Mouse (Mus musculus) layer of hippocampus, adult 9-10 months (tissue): Measurements from ENCODE around the gene Rspo3.

ENCODE experiments used
- DNase-seq: peaks from one replicate; pipeline ENCODE4 v3.0.0; 2022; ENCODE audit warnings: low spot score

The Rspo3 gene

DNA sequence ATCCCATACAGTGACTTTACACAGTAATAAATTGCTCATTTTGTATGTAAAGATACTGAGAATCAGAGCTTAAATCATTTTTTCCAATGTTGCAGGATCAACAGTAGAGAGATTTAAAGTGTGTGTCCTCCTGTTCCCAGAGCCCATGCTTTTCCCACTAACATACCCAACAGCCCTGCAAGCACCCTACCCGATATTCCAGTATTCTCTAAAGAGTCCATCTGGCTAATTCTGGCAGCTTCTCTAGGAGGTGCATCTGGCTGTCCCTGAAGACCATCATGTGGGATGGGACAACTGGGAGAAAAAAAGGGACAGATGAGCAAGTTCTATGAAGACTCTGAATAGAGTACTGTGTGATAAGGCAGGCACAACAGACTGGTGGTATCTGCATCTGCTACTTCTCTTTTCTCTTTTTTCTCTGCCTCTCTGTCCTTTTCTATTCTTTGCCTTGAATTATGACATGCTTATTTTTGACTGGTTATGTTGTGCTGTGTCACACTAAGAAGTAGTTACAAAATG is 102.7 kb downstream of the Rspo3 start:
- DNase-seq, result no peak

DNA sequence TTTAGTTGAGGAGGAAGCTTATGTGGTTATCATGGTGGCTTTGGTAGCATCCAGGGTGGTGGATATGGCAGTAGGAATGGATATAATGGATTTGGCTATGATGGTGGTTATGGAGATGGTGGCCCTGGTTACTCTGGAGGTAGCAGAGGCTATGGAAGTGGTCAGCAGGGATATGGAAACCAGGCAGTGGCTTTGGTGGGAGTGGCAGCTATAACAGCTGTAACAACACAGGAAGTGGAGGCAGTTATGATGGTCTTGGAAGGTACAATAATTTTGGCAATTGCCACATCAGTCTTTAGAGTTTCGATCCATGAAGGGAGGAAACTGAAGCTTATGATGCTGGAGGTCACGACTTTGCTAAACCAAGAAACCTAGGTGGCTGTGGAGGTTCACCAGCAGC is 109.0 kb downstream of the Rspo3 start:
- no peak for DNase-seq

DNA sequence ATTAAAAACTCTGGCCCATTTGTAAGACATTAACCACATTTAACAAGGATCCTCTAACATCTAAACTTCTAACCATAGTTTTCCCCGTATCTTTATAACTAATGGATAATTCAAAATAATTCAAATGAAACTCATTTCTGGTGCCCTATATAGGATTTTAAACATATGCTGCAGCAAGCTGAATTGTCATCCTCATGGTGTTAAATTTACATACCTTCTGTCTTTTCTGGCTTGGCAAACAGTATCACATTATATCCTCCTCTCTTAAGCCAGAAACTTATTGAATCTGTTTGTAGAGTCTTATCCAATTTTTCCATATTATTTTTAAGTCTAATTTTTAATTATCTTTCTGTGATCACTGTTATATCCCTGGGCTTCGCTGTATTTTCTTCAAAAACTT is 111.1 kb downstream of the Rspo3 start:
- DNase-seq, result no peak

DNA sequence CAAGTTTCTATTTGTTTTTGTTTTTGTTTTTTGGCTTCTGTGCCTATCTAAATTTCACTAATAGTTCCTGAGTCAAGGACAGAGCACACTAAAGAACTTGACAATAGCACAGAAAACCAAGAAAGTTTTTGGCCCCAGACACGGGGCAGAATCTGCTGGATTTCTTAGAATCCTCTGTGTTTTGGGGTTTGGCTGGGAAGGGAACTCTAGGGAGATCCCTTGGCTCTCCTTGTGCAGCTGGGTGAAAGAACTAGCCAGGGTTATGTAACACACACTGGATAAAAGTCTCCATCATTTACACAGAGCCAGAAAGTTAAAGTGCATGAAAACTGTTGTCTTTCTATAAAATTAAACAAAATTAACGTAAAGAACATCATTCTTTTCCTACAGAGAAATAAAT is 121.3 kb downstream of the Rspo3 start:
- DNase-seq, result no peak

DNA sequence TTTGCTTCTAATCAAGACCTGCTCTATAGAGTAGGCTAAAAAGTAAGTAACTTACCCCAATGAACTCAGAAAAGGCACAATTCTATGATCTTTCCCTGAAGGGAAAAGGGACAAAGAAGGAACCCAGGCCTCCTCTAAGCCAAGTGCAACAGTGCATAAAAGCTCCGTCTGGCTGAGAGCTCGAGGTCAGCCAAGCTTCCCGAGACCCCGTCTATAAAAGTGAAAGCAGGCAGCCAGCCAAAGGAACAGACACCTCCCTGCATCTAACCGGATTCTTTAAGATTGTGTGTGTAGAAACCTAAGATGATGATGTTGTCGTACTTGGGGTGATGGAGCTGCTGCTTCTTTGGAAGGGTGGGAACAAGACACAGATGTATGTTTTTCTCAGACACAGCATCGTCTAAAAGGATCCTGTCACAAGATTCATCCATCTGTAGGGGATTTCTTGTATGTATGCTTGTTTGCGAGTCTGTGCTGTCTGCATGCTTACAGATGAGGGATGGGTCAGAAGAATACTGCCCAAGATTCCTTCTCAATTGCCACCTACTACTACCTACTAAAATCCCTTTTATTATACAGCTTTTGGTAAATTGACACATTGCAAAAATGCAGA is 132.9 kb downstream of the Rspo3 start:
- DNase-seq, result no peak
